Mouse (Mus musculus) erythroblast, embryonic 14.5 days (primary cell): ENCODE data around the gene Ric8a. TPM values are rescaled to one million over a fixed set of nuclear protein-coding genes. Genes with fewer than 3 reads are reported as not detected.
"Not testable (repeated sequence)": the region's sequence is repeated elsewhere in the genome, so short reads cannot be mapped to it uniquely, and the experiment has no call there.

Source experiments
- H3K27me3 ChIP-seq: 2 replicates; pipeline ENCODE4 v1.6.1; 2012; ENCODE audit warnings: inconsistent platforms; ENCODE audit not compliant: control insufficient read depth
- H3K36me3 ChIP-seq: 2 replicates; pipeline ENCODE4 v1.6.1; 2012; ENCODE audit warnings: mild to moderate bottlenecking, inconsistent platforms; ENCODE audit not compliant: control insufficient read depth
- H3K4me1 ChIP-seq: 2 replicates; pipeline ENCODE4 v1.6.1; 2012; ENCODE audit warnings: inconsistent platforms; ENCODE audit not compliant: control insufficient read depth
- H3K4me3 ChIP-seq: replicated peaks from 2 replicates; pipeline ENCODE3; 2012; ENCODE audit warnings: moderate library complexity, mild to moderate bottlenecking, inconsistent platforms
- H3K9me3 ChIP-seq: 2 replicates; pipeline ENCODE4 v1.6.1; 2012; ENCODE audit warnings: low read length, inconsistent platforms, mixed read lengths; ENCODE audit not compliant: control insufficient read depth
- GATA1 ChIP-seq: IDR thresholded peaks from 2 replicates; pipeline ENCODE4 v1.6.1; 2012; ENCODE audit warnings: low read length, inconsistent platforms, mixed read lengths
- TAL1 ChIP-seq: IDR thresholded peaks from 3 replicates; pipeline ENCODE4 v1.6.1; 2012; ENCODE audit warnings: low read length, inconsistent platforms, mixed read lengths
- polyA plus RNA-seq: library from polyadenylated mRNA; stranded (reverse); fragments of >175 nt; gene quantifications from 2 replicates; pipeline ENCODE4 v1.2.3, GENCODE M21; 2012

Gene Ric8a
- polyA plus RNA-seq, 1 experiment = 2.1 TPM

- Histone ChIP-seq H3K36me3 (peaks cover 53% of the 10 kb centered on the region), H3K27me3 (no peaks in the 10 kb centered on the region), H3K9me3 (no peaks in the 10 kb centered on the region), H3K4me3 (peak overlapping the region; percentile 29), H3K4me1 (peaks cover 50% of the 10 kb centered on the region)
- no peak for TF ChIP-seq GATA1
- TF ChIP-seq TAL1 = no peak
Observed at GRCm38 (mm10) chr7:140879355-140879754, 22.6 kb downstream of the Ric8a start.

GRCm38 (mm10) chr7:140880419-140880818 lies 23.7 kb downstream of the Ric8a start:
- no peaks in the 10 kb centered on the region for H3K9me3 ChIP-seq
- H3K36me3 ChIP-seq = peaks cover 52% of the 10 kb centered on the region
- H3K4me1 ChIP-seq = peaks cover 50% of the 10 kb centered on the region
- H3K4me3 ChIP-seq = peak overlapping the region; percentile 87
- H3K27me3 ChIP-seq = no peaks in the 10 kb centered on the region
- TF ChIP-seq GATA1 (no peak), TAL1 (no peak)

GRCm38 (mm10) chr7:140880865-140881515 lies 24.2 kb downstream of the Ric8a start:
- Histone ChIP-seq H3K27me3 (no peaks in the 10 kb centered on the region), H3K4me1 (peaks cover 50% of the 10 kb centered on the region), H3K9me3 (no peaks in the 10 kb centered on the region), H3K36me3 (peaks cover 53% of the 10 kb centered on the region), H3K4me3 (peak overlapping the region; percentile 87)
- TF ChIP-seq TAL1 (no peak), GATA1 (no peak)

GRCm38 (mm10) chr7:140881696-140882468 lies 25.1 kb downstream of the Ric8a start, which contains the start of the genes Psmd13 and Sirt3:
Gene Psmd13 (plus strand): TSS chr7:140881968.
Gene Sirt3 (minus strand): TSS chr7:140882309.
- Histone ChIP-seq H3K27me3 (no peaks in the 10 kb centered on the region), H3K4me1 (peaks cover 50% of the 10 kb centered on the region), H3K36me3 (peaks cover 53% of the 10 kb centered on the region), H3K4me3 (peak within 1 kb of the TSS; percentile 87), H3K9me3 (no peaks in the 10 kb centered on the region)
- TF ChIP-seq GATA1 (no peak), TAL1 (no peak)

GRCm38 (mm10) chr7:140882469-140882803 lies 25.7 kb downstream of the Ric8a start:
- Histone ChIP-seq H3K36me3 (peaks cover 53% of the 10 kb centered on the region), H3K27me3 (no peaks in the 10 kb centered on the region), H3K4me3 (peak overlapping the region; percentile 87), H3K4me1 (peaks cover 50% of the 10 kb centered on the region), H3K9me3 (no peaks in the 10 kb centered on the region)
- TF ChIP-seq GATA1 (no peak), TAL1 (no peak)

GRCm38 (mm10) chr7:140890636-140891035 lies 33.9 kb downstream of the Ric8a start:
- H3K4me1 ChIP-seq, H3K9me3 ChIP-seq, H3K4me3 ChIP-seq, H3K27me3 ChIP-seq: not testable (repeated sequence)
- peaks cover 86% of the 10 kb centered on the region for H3K36me3 ChIP-seq

- TF ChIP-seq TAL1 (no peak), GATA1 (no peak)
- H3K9me3 ChIP-seq = no peaks in the 10 kb centered on the region
- no peaks in the 10 kb centered on the region for H3K4me1 ChIP-seq
- H3K36me3 ChIP-seq = peaks cover 87% of the 10 kb centered on the region
- H3K27me3 ChIP-seq = no peaks in the 10 kb centered on the region
- no peak overlapping the region for H3K4me3 ChIP-seq
Observed at GRCm38 (mm10) chr7:140894031-140894430, 37.3 kb downstream of the Ric8a start.

GRCm38 (mm10) chr7:140894611-140895010 lies 37.9 kb downstream of the Ric8a start:
- peaks cover 87% of the 10 kb centered on the region for H3K36me3 ChIP-seq

GRCm38 (mm10) chr7:140897863-140898262 lies 41.1 kb downstream of the Ric8a start:
- H3K36me3 ChIP-seq = peaks cover 67% of the 10 kb centered on the region

More at GRCm38 (mm10) chr7:140894611-140895010, 37.9 kb downstream of the Ric8a start:
- H3K9me3 ChIP-seq = no peaks in the 10 kb centered on the region
- TF ChIP-seq TAL1 (no peak), GATA1 (no peak)
- H3K27me3 ChIP-seq = no peaks in the 10 kb centered on the region
- no peaks in the 10 kb centered on the region for H3K4me1 ChIP-seq
- no peak overlapping the region for H3K4me3 ChIP-seq

More at GRCm38 (mm10) chr7:140897863-140898262, 41.1 kb downstream of the Ric8a start:
- no peak overlapping the region for H3K4me3 ChIP-seq
- no peaks in the 10 kb centered on the region for H3K27me3 ChIP-seq
- no peaks in the 10 kb centered on the region for H3K9me3 ChIP-seq
- no peaks in the 10 kb centered on the region for H3K4me1 ChIP-seq
- TF ChIP-seq TAL1 = no peak
- no peak for TF ChIP-seq GATA1
